Mouse (Mus musculus) T-helper 1 cell (primary cell): ENCODE measurements around the gene Ppox.

ENCODE experiments used
- in situ Hi-C: fragments of 300-600 bp; cut with MboI, MseI; formaldehyde crosslinking; loops from one replicate; pipeline ENCODE4 v1.15.1; 2025; ENCODE audit warnings: high pct_unique_total_duplicates

Gene Ppox

GRCm38 (mm10) chr1:171285096-171285892 is 4.3 kb upstream of the Ppox start:
- in situ Hi-C loops = loop anchor here (10.0 kb wide), 1 partner anchor 860 kb away; the partner anchor contains the start of gene Dcaf8

DNA sequence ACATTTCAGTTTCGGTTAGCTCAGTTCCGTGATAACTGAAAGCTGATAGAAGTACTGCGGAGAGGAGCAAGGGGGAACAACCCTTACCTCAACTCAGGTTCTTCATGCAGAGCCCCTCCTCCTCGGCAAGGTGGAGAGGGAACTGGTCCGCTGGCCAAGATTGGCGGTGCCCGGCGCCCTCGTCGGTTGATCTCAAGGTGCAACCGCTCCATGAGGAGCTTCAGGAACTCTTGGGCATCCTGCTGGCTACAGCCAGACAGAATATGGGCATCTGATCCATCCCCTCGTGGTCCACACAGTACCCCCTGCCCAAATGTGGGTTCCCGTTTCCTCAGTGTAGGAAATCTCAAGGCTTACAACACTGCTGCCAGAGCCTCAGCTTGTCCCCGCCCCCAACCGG is 3.5 kb upstream of the Ppox start:
- in situ Hi-C loops = loop anchor here (10.0 kb wide), 1 partner anchor 860 kb away; the partner anchor contains the start of gene Dcaf8

- in situ Hi-C loops = loop anchor here (10.0 kb wide), 1 partner anchor 861 kb away; the partner anchor contains the start of gene Dcaf8
These were observed 2.5 kb upstream of the Ppox start for GRCm38 (mm10) chr1:171283188-171284160.

- in situ Hi-C loops = loop anchor here (10.0 kb wide), 1 partner anchor 863 kb away; the partner anchor contains the start of gene Dcaf8
These were observed 1.3 kb upstream of the Ppox start for GRCm38 (mm10) chr1:171282086-171282805.

DNA sequence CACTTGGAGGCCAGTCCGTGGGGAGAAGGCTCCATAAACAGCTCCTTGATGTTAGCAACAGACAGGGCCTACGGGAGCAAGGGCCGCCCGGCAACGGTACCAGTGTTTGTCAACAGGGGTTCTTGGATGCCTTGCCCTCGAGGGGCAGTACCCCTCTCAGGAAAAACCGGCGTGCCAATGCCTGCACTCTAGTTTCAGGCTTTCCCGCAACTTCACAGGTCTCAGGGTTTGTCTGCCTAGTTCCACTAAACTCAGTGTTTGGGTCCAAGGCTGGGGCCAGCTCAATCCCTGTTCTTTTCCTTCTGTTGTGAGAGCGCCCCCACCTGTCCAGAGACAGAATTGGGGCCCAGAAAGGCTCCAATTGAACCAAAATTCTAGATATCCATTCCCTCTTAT is 540 bp upstream of the Ppox start:
- in situ Hi-C loops = loop anchor here (10.0 kb wide), 1 partner anchor 863 kb away; the partner anchor contains the start of gene Dcaf8

GRCm38 (mm10) chr1:171280250-171280915 is 603 bp downstream of the Ppox start:
- in situ Hi-C loops = loop anchor here (10.0 kb wide), 1 partner anchor 864 kb away; the partner anchor contains the start of gene Dcaf8

- in situ Hi-C loops = loop anchor here (10.0 kb wide), 1 partner anchor 865 kb away; the partner anchor contains the start of gene Dcaf8
These were observed 1.3 kb downstream of the Ppox start for GRCm38 (mm10) chr1:171279721-171280120.

GRCm38 (mm10) chr1:171279012-171279705 is 1.8 kb downstream of the Ppox start:
- in situ Hi-C loops = no loop called here

DNA sequence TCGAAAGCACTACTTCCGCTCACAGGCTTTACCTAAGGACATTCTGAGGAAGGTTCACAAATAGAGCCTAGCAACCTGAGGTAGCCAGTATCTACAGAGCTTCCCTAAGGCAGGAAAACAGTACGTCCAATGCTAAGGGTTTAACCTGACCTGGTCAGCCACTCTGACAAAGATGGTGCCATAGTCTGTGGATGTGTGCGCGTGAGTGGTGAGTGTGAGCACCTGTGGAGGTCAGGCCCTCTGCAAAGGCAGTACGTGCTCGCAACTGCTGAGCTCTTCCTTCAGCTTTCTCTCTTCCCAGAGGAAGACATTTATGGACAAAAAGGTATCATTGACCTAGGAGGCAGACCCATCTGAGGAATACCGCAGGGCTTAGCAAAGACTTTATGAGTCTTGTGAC is 2.5 kb downstream of the Ppox start:
- in situ Hi-C loops = no loop called here

- in situ Hi-C loops = no loop called here
These were observed 3.2 kb downstream of the Ppox start for GRCm38 (mm10) chr1:171277736-171278135.

DNA sequence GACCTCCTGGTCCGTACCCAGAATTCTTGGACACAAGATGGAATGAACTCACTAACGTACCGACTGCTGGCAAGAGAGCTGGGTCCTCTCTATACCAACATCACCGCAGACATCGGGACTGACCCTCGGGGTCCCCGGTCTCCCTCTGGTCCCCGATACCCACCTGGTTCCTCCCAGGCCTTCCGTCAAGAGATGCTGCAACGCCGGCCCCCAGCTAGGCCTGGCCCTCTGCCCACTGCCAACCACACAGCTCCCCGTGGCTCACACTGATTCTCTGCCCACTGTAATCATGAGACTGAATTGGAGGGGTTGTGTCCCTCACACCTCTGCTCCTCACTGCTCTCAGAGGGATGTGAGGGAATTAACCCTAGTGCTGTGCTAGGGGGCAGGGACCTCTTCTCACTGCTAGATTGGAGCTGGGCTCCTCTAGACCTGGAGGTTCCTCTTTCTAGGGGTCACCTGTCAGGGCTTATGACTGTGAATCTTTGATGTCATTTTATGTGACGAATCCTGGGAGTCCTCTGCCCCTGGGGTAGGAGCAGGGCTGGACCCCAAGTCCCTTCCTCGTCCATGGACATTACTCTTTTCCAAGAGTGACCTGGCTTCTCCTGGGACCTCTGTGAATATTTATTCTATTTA is 4.8 kb downstream of the Ppox start:
- in situ Hi-C loops = no loop called here

DNA sequence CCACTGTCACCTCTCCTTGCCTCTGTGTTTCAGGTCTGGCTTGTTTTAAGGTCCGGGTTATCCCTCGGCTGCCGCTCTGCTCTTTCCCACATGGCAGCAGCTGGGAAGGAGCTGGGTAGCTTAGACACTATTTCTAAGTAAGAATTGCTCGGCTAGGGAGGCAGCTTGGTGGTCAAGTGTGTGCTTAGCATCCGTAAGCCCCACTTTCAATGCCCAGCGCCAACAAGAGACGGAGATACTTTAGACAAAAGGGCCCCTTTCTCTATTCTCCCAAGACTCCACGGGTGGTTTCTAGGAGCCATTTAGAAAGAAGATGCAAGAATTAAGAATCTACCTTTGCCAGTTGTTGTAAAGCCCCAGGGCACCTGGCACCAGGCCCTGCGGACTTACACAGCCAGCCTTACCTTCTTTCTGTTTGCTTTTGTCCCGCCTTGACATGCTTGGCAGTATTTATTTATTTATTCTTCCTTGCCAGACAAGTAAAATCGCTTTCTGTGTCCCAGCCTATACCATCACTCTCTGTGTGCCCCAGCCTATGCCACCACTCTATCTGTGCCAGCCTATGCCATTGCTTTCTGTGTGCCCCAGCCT is 5.7 kb downstream of the Ppox start:
- in situ Hi-C loops = no loop called here

GRCm38 (mm10) chr1:171274171-171274570 is 6.8 kb downstream of the Ppox start:
- in situ Hi-C loops = no loop called here

- in situ Hi-C loops = no loop called here
These were observed 8.9 kb downstream of the Ppox start for GRCm38 (mm10) chr1:171272086-171272485.

DNA sequence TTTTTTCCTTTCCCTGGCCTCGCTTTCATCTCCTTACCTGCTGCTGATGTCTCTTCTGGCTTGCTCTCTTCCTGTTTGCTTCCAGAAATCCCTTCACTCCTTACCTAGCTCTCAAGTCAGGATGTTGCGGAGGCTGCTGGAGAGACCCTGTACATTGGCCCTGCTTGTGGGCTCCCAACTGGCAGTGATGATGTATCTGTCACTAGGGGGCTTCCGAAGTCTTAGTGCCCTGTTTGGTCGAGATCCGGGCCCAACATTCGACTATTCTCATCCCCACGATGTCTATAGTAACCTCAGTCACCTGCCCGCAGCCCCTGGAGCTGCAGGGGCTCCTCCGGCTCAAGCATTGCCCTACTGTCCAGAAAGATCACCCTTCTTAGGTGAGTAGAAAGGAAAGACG is 9.4 kb downstream of the Ppox start:
- in situ Hi-C loops = no loop called here

DNA sequence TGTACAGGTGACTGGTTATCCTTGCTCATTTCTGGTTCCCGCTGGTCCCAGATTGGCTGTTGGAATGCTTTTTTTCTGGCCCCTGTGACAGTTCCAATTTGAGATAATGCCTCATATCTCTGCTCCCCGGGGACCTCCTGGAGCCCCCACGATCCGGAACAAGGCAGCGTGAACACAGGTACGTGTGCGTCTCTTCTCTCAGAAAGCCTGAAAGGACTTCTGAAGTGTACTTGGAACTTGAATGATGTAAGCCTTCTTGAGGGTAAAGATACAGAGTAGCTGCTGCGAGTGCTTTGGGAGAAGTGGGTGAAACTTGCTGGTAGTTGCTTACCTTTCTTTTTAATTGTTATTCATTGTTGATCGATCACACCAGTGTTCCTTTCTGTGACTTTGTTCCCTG is 9.8 kb downstream of the Ppox start:
- in situ Hi-C loops = no loop called here

DNA sequence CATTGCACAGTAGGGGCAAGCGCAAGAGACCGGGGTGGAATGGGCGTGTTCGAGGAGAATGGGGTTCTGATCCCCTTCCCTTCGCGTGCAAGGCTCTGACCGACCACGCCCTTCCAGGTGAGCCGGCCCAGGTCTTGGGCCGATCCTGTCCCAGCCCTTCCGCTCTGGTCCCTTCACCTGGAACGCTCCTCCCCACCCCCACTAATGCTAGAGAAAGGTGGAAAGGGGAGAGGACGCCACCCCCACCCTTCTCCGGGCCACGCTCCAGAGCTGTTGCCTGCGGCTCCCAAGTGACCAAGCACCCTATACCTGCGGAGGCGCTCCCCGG is 10.4 kb downstream of the Ppox start:
- in situ Hi-C loops = no loop called here

GRCm38 (mm10) chr1:171269848-171270572 is 11.0 kb downstream of the Ppox start, which contains the start of gene B4galt3:
Gene B4galt3 (plus strand): TSS chr1:171270328.
- in situ Hi-C loops = no loop called here

- in situ Hi-C loops = no loop called here
These were observed 12.6 kb downstream of the Ppox start for GRCm38 (mm10) chr1:171268341-171268740.
